Mouse (Mus musculus) macrophage (primary cell): ENCODE measurements around the gene Ubr7. TPM values are rescaled to one million over a fixed set of nuclear protein-coding genes. Genes with fewer than 3 reads are reported as not detected.

Experiments used
- H3K27ac ChIP-seq: fragments of 350-480 bp; formaldehyde crosslinking; 2 replicates; pipeline ENCODE4 v1.9.0; 2021
- H3K36me3 ChIP-seq: fragments of 350-480 bp; formaldehyde crosslinking; 2 replicates; pipeline ENCODE4 v1.9.0; 2021; ENCODE audit errors: inconsistent target
- H3K4me3 ChIP-seq: fragments of 350-480 bp; formaldehyde crosslinking; 2 replicates; pipeline ENCODE4 v1.9.0; 2021; ENCODE audit errors: inconsistent target
- H3K79me2 ChIP-seq: fragments of 350-480 bp; formaldehyde crosslinking; 2 replicates; pipeline ENCODE4 v1.9.0; 2021; ENCODE audit errors: inconsistent target
- WGBS: methylation state at CpG from one replicate; pipeline ENCODE4 v1.1.7; 2026; ENCODE audit warnings: inconsistent platforms; ENCODE audit not compliant: missing documents; 5-methylcytosine and 5-hydroxymethylcytosine counted together
- polyA plus RNA-seq: library from polyadenylated mRNA; stranded (reverse); fragments of 250-400 nt; gene quantifications from 3 replicates; pipeline ENCODE4 v1.2.4, GENCODE M21; 2018; ENCODE audit warnings: inconsistent platforms

Gene Ubr7
- polyA plus RNA-seq, 1 experiment from 2014 or later, result 11.5 TPM

GRCm38 (mm10) chr12:102827119-102827518, 69.4 kb downstream of the Ubr7 start:
- no peak overlapping the region for H3K27ac ChIP-seq
- no peaks in the 10 kb centered on the region for H3K36me3 ChIP-seq
- no peaks in the 10 kb centered on the region for H3K79me2 ChIP-seq
- no peak overlapping the region for H3K4me3 ChIP-seq
- WGBS, result 7% methylated on average over 1 of the region's 1 CpGs

Other genes starting within 250 kb of the Ubr7 start
- gene Chga, start 203.0 kb upstream of the Ubr7 start, polyA plus RNA-seq, result not detected in 3 replicates
- 10.4 to 13.5 TPM (median 12.1 TPM) in 3 replicates for gene Itpk1, start 53.0 kb upstream of the Ubr7 start, polyA plus RNA-seq
- 4.7 to 7.2 TPM (median 6.1 TPM) in 3 replicates for gene Moap1, start 14.3 kb upstream of the Ubr7 start, polyA plus RNA-seq
- 11.4 to 13.5 TPM (median 12.9 TPM) in 3 replicates for gene Tmem251, start 14.2 kb upstream of the Ubr7 start, polyA plus RNA-seq
- not detected in 3 replicates for gene Gm28051, start 202 bp upstream of the Ubr7 start, polyA plus RNA-seq
- gene Gon7, start 164 bp upstream of the Ubr7 start, polyA plus RNA-seq, result 5.2 to 11.5 TPM (median 9.4 TPM) in 3 replicates
- 4.1 to 7.2 TPM (median 4.5 TPM) in 3 replicates for gene Gm20604, start 705 bp downstream of the Ubr7 start, polyA plus RNA-seq
- 8.2 to 12.0 TPM (median 9.3 TPM) in 3 replicates for gene Btbd7, start 120.5 kb downstream of the Ubr7 start, polyA plus RNA-seq
- not detected in 3 replicates for gene Cox8c, start 141.3 kb downstream of the Ubr7 start, polyA plus RNA-seq
- 0.01 TPM in 1 of 3 replicates, not detected in the others for gene Unc79, start 190.9 kb downstream of the Ubr7 start, polyA plus RNA-seq